ENCODE assay signal across 13 mouse cellular contexts in genomic region chr2:129595206-129595605, GRCm38 (mm10). TPM values are rescaled to one million over a fixed set of nuclear protein-coding genes. Genes with fewer than 3 reads are reported as not detected.
DNase-seq lines count a peak whose midpoint lies in the region; ATAC-seq and TF ChIP-seq lines count a peak whose summit lies in the region.
"Had no signal": no experiment of that assay in that cellular context is flagged by ENCODE, and none has a peak within 500 bp of the region (broad histone marks: within the 10 kb centered on the region; RNA-seq: fewer than 3 reads in every experiment).

No protein-coding gene starts in this region.

- H3K36me3 ChIP-seq in hindbrain, embryonic 14.5 days (replicated peaks; ENCODE audit: control insufficient read depth, insufficient read depth), result no peaks in the 10 kb centered on the region
- H3K36me3 ChIP-seq in hindbrain, embryonic 12.5 days, result no peaks in the 10 kb centered on the region
- H3K36me3 ChIP-seq in neural tube, embryonic 11.5 days (ENCODE audit: control insufficient read depth, insufficient read depth, low read length), result no peaks in the 10 kb centered on the region
- H3K36me3 ChIP-seq in liver, embryonic 16.5 days (ENCODE audit: control insufficient read depth, insufficient read depth), result no peaks in the 10 kb centered on the region
- no peaks in the 10 kb centered on the region for H3K36me3 ChIP-seq in stomach, postnatal 0 days (ENCODE audit: control insufficient read depth, insufficient read depth, low read length)
- H3K36me3 ChIP-seq: limb, embryonic 15.5 days had no signal

- H3K9me3 ChIP-seq in hindbrain, embryonic 14.5 days (ENCODE audit: control insufficient read depth, low read length), result no peaks in the 10 kb centered on the region
- no peaks in the 10 kb centered on the region for H3K9me3 ChIP-seq in hindbrain, embryonic 12.5 days (replicated peaks)
- H3K9me3 ChIP-seq in neural tube, embryonic 11.5 days (ENCODE audit: control insufficient read depth, low read length), result no peaks in the 10 kb centered on the region
- H3K9me3 ChIP-seq in liver, embryonic 16.5 days (replicated peaks; ENCODE audit: control insufficient read depth, low read length), result no peaks in the 10 kb centered on the region
- H3K9me3 ChIP-seq in stomach, postnatal 0 days (ENCODE audit: control insufficient read depth, low read length), result no peaks in the 10 kb centered on the region
- H3K9me3 ChIP-seq: limb, embryonic 15.5 days had no signal

- H3K4me2 ChIP-seq in hindbrain, embryonic 14.5 days (replicated peaks), result peak overlapping the region; percentile 88
- H3K4me2 ChIP-seq in hindbrain, embryonic 12.5 days (replicated peaks), result no peak overlapping the region
- H3K4me2 ChIP-seq in neural tube, embryonic 11.5 days (ENCODE audit: low read depth), result no peak overlapping the region
- peak overlapping the region; percentile 23 for H3K4me2 ChIP-seq in liver, embryonic 16.5 days (ENCODE audit: low read depth, low read length)
- peak overlapping the region; percentile 87; the same call in 1 of the 2 replicates for H3K4me2 ChIP-seq in stomach, postnatal 0 days (replicated peaks; ENCODE audit: low read depth)
- H3K4me2 ChIP-seq: limb, embryonic 15.5 days had no signal

- no peak overlapping the region for H3K4me3 ChIP-seq in hindbrain, embryonic 14.5 days (replicated peaks; ENCODE audit: low read length)
- H3K4me3 ChIP-seq in hindbrain, embryonic 12.5 days, result no peak overlapping the region
- 0 out of 2 replicates have a peak overlapping the region, but pooled peaks have one; percentile 2 for H3K4me3 ChIP-seq in neural tube, embryonic 11.5 days (ENCODE audit: low read depth, low read length)
- peak overlapping the region; percentile 64; the same call in 1 of the 2 replicates for H3K4me3 ChIP-seq in liver, embryonic 16.5 days (ENCODE audit: low read depth, low read length)
- no peak overlapping the region for H3K4me3 ChIP-seq in stomach, postnatal 0 days (ENCODE audit: low read depth, low read length)
- H3K4me3 ChIP-seq: erythroblast, embryonic 14.5 days had no signal

- DNase-seq in hindbrain, embryonic 14.5 days (ENCODE audit: low spot score), result no peak
- no peak for DNase-seq in neural tube, embryonic 11.5 days (ENCODE audit: low spot score)
- no peak for DNase-seq in neural tube, embryonic 10.5 days (ENCODE audit: extremely low spot score, low spot score)
- no peak for DNase-seq in stomach, postnatal 0 days (ENCODE audit: low spot score)
- DNase-seq in natural killer cell, adult 2 months (ENCODE audit: low spot score in 2 of 2), result no peak
- DNase-seq: cerebellum, postnatal 36 days; gastrocnemius, postnatal 14 days; heart, postnatal 4 days; retina, postnatal 1 day had no signal

- H3K27ac ChIP-seq in hindbrain, embryonic 14.5 days, result no peak overlapping the region
- no peak overlapping the region for H3K27ac ChIP-seq in hindbrain, embryonic 12.5 days
- H3K27ac ChIP-seq in neural tube, embryonic 11.5 days (ENCODE audit: low read depth, low read length), result no peak overlapping the region
- H3K27ac ChIP-seq in liver, embryonic 16.5 days (ENCODE audit: low read length), result peak overlapping the region; percentile 42; the same call in 1 of the 2 replicates
- H3K27ac ChIP-seq in stomach, postnatal 0 days (replicated peaks), result no peak overlapping the region
- H3K27ac ChIP-seq: limb, embryonic 15.5 days had no signal

- no peaks in the 10 kb centered on the region for H3K27me3 ChIP-seq in hindbrain, embryonic 14.5 days (ENCODE audit: control insufficient read depth, insufficient read depth, low read length)
- H3K27me3 ChIP-seq in hindbrain, embryonic 12.5 days, result peaks cover 12% of the 10 kb centered on the region; the same call in 1 of the 2 replicates
- no peaks in the 10 kb centered on the region; the same call in 1 of the 2 replicates for H3K27me3 ChIP-seq in neural tube, embryonic 11.5 days (ENCODE audit: control insufficient read depth, insufficient read depth, low read length)
- H3K27me3 ChIP-seq in liver, embryonic 16.5 days (ENCODE audit: control insufficient read depth, insufficient read depth, low read depth, low read length), result peaks cover 23% of the 10 kb centered on the region
- no peaks in the 10 kb centered on the region for H3K27me3 ChIP-seq in stomach, postnatal 0 days (ENCODE audit: control insufficient read depth, insufficient read depth, low read length)
- H3K27me3 ChIP-seq: limb, embryonic 15.5 days had no signal

- no peak overlapping the region for H3K9ac ChIP-seq in hindbrain, embryonic 14.5 days
- H3K9ac ChIP-seq in hindbrain, embryonic 12.5 days, result no peak overlapping the region
- H3K9ac ChIP-seq in neural tube, embryonic 11.5 days (ENCODE audit: low read length), result no peak overlapping the region
- no peak overlapping the region for H3K9ac ChIP-seq in liver, embryonic 16.5 days (ENCODE audit: low read depth, low read length)
- no peak overlapping the region for H3K9ac ChIP-seq in stomach, postnatal 0 days (ENCODE audit: low read length)
- H3K9ac ChIP-seq: limb, embryonic 15.5 days had no signal

- 78% methylated on average over 4 of the region's 4 CpGs for WGBS in hindbrain, embryonic 14.5 days
- WGBS in hindbrain, embryonic 12.5 days, result 75% methylated on average over 4 of the region's 4 CpGs
- WGBS in neural tube, embryonic 11.5 days, result 66% methylated on average over 4 of the region's 4 CpGs
- 73% methylated on average over 4 of the region's 4 CpGs for WGBS in liver, embryonic 16.5 days (ENCODE audit: insufficient replicate concordance)
- 73% methylated on average over 4 of the region's 4 CpGs for WGBS in stomach, postnatal 0 days

- no peak for ATAC-seq in hindbrain, embryonic 14.5 days (ENCODE audit: low FRiP score)
- no peak for ATAC-seq in hindbrain, embryonic 12.5 days (ENCODE audit: low FRiP score)
- no peak for ATAC-seq in neural tube, embryonic 11.5 days (ENCODE audit: insufficient read depth, low FRiP score, low TSS enrichment)
- no peak for ATAC-seq in liver, embryonic 16.5 days (ENCODE audit: low read depth)
- no peak for ATAC-seq in stomach, postnatal 0 days (ENCODE audit: low FRiP score, low TSS enrichment)

- peaks cover 11% of the 10 kb centered on the region for H3K4me1 ChIP-seq in hindbrain, embryonic 14.5 days (replicated peaks; ENCODE audit: control insufficient read depth, insufficient read depth, low read length)
- H3K4me1 ChIP-seq in hindbrain, embryonic 12.5 days, result peaks cover 31% of the 10 kb centered on the region
- peaks cover 3% of the 10 kb centered on the region for H3K4me1 ChIP-seq in neural tube, embryonic 11.5 days (ENCODE audit: control insufficient read depth, insufficient read depth, low read length)
- H3K4me1 ChIP-seq in liver, embryonic 16.5 days (ENCODE audit: control insufficient read depth, low read depth, low read length), result no peaks in the 10 kb centered on the region
- no peaks in the 10 kb centered on the region for H3K4me1 ChIP-seq in stomach, postnatal 0 days (replicated peaks; ENCODE audit: control insufficient read depth, insufficient read depth)

- no peak for TF ChIP-seq EP300 in stomach, postnatal 0 days (optimal IDR thresholded peaks at IDR 0.05)

- TF ChIP-seq CTCF in stomach, postnatal 0 days (IDR thresholded peaks at IDR 0.05; ENCODE audit: low read depth), result no peak

RNA-seq across cellular contexts. Expression of gene Sirpa, which starts 2.6 kb away (rescaled TPM):
- polyA plus RNA-seq in hindbrain, embryonic 14.5 days (2014; fragmentation: Nextera tagmentation; extraction: Ambion mirVana), result 38.6 and 40.7 TPM in 2 replicates
- polyA plus RNA-seq in hindbrain, embryonic 12.5 days (2016; fragmentation: Nextera tagmentation; extraction: Ambion mirVana), result 27.5 and 29.2 TPM in 2 replicates
- polyA plus RNA-seq in neural tube, embryonic 11.5 days (2014; fragmentation: Nextera tagmentation; extraction: Ambion mirVana), result 18.9 TPM in 2 replicates
- 24.7 and 27.8 TPM in 2 replicates for polyA plus RNA-seq in liver, embryonic 16.5 days (2015; fragmentation: Nextera tagmentation; extraction: Ambion mirVana)
- 13.2 and 14.7 TPM in 2 replicates for polyA plus RNA-seq in stomach, postnatal 0 days (2015; fragmentation: Nextera tagmentation; extraction: Ambion mirVana)

RNA-seq across cellular contexts. Expression of gene F830045P16Rik, which starts 58.8 kb away (rescaled TPM):
- polyA plus RNA-seq in hindbrain, embryonic 14.5 days (2014; fragmentation: Nextera tagmentation; extraction: Ambion mirVana), result not detected in 2 replicates
- polyA plus RNA-seq in hindbrain, embryonic 12.5 days (2016; fragmentation: Nextera tagmentation; extraction: Ambion mirVana), result 0.10 TPM in 1 of 2 replicates, not detected in the other
- not detected in 2 replicates for polyA plus RNA-seq in neural tube, embryonic 11.5 days (2014; fragmentation: Nextera tagmentation; extraction: Ambion mirVana)
- polyA plus RNA-seq in liver, embryonic 16.5 days (2015; fragmentation: Nextera tagmentation; extraction: Ambion mirVana), result 0.05 TPM in 1 of 2 replicates, not detected in the other
- polyA plus RNA-seq in stomach, postnatal 0 days (2015; fragmentation: Nextera tagmentation; extraction: Ambion mirVana), result 0.05 TPM in 1 of 2 replicates, not detected in the other
- polyA plus RNA-seq: erythroblast, embryonic 14.5 days had no signal

Comparison
In these comparisons a context has a peak if more than half of its experiments do, and no peak if none do; other contexts are left out.
1. H3K4me2 ChIP-seq: peak in hindbrain, embryonic 14.5 days (single experiment), liver, embryonic 16.5 days (single experiment) and stomach, postnatal 0 days (single experiment); none in hindbrain, embryonic 12.5 days (single experiment) and neural tube, embryonic 11.5 days (single experiment).
2. H3K4me3 ChIP-seq: peak in neural tube, embryonic 11.5 days (single experiment) and liver, embryonic 16.5 days (single experiment); none in hindbrain, embryonic 14.5 days (single experiment), hindbrain, embryonic 12.5 days (single experiment) and stomach, postnatal 0 days (single experiment).